Mouse (Mus musculus): ENCODE results near the gene Gpr22.

DNA sequence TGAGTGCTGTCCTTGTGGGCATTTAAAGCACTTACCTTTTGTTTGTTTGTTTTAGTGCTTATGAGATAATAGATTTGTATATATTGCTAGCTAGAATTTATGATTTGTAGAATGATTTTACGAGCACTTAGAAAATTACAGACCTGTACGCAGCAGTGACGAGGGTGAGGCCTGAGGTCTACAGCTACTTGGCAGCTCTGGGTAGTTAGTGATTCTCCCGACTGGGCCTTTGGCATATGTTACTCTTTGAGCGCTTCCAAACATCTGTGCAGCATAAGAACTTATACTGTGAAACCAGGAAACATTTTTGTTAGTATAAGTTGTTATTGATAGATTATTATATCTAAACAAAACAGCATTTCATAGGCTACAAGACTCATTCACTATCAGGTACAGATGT lies 12.3 kb downstream of the Gpr22 start:
- no peak for TF ChIP-seq GATA1 (IDR thresholded peaks at IDR 0.05; ENCODE audit: low read length)
- TF ChIP-seq TAL1 (IDR thresholded peaks at IDR 0.05; ENCODE audit: low read length), result no peak

Data from erythroblast, embryonic 14.5 days (primary cell).